Mouse (Mus musculus) brain, embryonic 14.5 days (tissue): ENCODE measurements around the gene Dcaf6.

ENCODE experiments used
- CTCF ChIP-seq: fragments of 200-500 bp; IDR thresholded peaks from 2 replicates; pipeline ENCODE4 v1.5.1; 2012; ENCODE audit warnings: inconsistent platforms, mild to moderate bottlenecking, moderate library complexity, borderline replicate concordance; ENCODE audit not compliant: insufficient read depth, insufficient read length; ENCODE audit errors: extremely low read depth
- POLR2A ChIP-seq: fragments of 200-500 bp; IDR thresholded peaks from 2 replicates; pipeline ENCODE4 v1.6.1; 2012; ENCODE audit warnings: mild to moderate bottlenecking, inconsistent platforms, borderline replicate concordance; ENCODE audit not compliant: poor library complexity, insufficient read depth, insufficient read length, severe bottlenecking; ENCODE audit errors: extremely low read depth

DNA sequence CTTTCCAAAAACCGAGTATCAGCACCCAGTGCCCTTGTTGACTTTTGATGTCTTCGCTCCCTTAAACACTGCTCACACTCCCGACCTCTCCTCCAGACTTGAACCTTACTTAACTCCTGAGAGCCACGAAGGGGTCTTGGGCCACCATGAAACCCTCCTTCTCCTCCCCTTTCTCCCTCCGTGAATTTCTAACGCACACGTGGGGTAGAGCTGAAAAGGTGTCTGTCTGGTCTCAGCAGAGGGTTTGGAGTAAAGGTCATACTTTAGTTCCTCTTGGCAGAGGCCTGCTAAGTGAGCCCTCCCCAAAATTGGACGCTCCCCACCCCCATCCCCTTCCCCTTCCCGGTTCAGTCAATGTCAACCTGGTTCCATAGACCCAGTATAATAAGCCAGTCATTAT is 1.4 kb upstream of the Dcaf6 start:
- TF ChIP-seq POLR2A, result no peak
- no peak for TF ChIP-seq CTCF
